16 mouse cellular contexts compared by ENCODE assay signal in genomic region chr13:11247541-11247940, GRCm38 (mm10).
DNase-seq lines count a peak whose midpoint lies in the region; ATAC-seq and TF ChIP-seq lines count a peak whose summit lies in the region.
"Had no signal": no experiment of that assay in that cellular context is flagged by ENCODE, and none has a peak within 500 bp of the region (broad histone marks: within the 10 kb centered on the region; RNA-seq: fewer than 3 reads in every experiment).

No protein-coding gene starts in this region.

- TF ChIP-seq CTCF in CH12.LX (conservative IDR thresholded peaks at IDR 0.05 in 1 of 2, IDR thresholded peaks at IDR 0.05 in 1 of 2; ENCODE audit: low read depth in 2 of 2, low read length in 2 of 2), result no peak
- no peak for TF ChIP-seq CTCF in hindbrain, postnatal 0 days (IDR thresholded peaks at IDR 0.05; ENCODE audit: low read depth)

- ATAC-seq in hindbrain, embryonic 11.5 days (ENCODE audit: low FRiP score), result no peak
- ATAC-seq in hindbrain, embryonic 12.5 days (ENCODE audit: low FRiP score), result no peak
- no peak for ATAC-seq in hindbrain, postnatal 0 days
- ATAC-seq: intestine, embryonic 16.5 days had no signal

- dilution Hi-C loops in CH12.LX (cut with MboI; ENCODE audit: extremely low pct_ligation_motif_present, extremely low pct_unique_long_range_greater_than_20kb, low sequenced_read_pairs), result no loop called here

- no peaks in the 10 kb centered on the region for H3K27me3 ChIP-seq in hindbrain, embryonic 11.5 days (ENCODE audit: control insufficient read depth, insufficient read depth, low read length)
- no peaks in the 10 kb centered on the region for H3K27me3 ChIP-seq in hindbrain, embryonic 12.5 days
- no peaks in the 10 kb centered on the region for H3K27me3 ChIP-seq in CH12.LX (replicated peaks)
- no peaks in the 10 kb centered on the region for H3K27me3 ChIP-seq in hindbrain, postnatal 0 days (ENCODE audit: insufficient read depth, low read length)
- H3K27me3 ChIP-seq: embryonic facial prominence, embryonic 15.5 days; heart, embryonic 12.5 days; limb, embryonic 13.5 days had no signal

- H3K9me3 ChIP-seq in hindbrain, embryonic 11.5 days (ENCODE audit: control insufficient read depth, low read length), result no peaks in the 10 kb centered on the region
- no peaks in the 10 kb centered on the region for H3K9me3 ChIP-seq in hindbrain, embryonic 12.5 days (replicated peaks)
- no peaks in the 10 kb centered on the region for H3K9me3 ChIP-seq in CH12.LX (replicated peaks; ENCODE audit: low read length)
- H3K9me3 ChIP-seq in hindbrain, postnatal 0 days (ENCODE audit: low read length), result no peaks in the 10 kb centered on the region
- H3K9me3 ChIP-seq: embryonic facial prominence, embryonic 15.5 days; heart, embryonic 12.5 days; limb, embryonic 13.5 days had no signal

- no peak overlapping the region for H3K27ac ChIP-seq in hindbrain, embryonic 11.5 days (ENCODE audit: low read depth, low read length)
- no peak overlapping the region for H3K27ac ChIP-seq in hindbrain, embryonic 12.5 days
- H3K27ac ChIP-seq in CH12.LX (ENCODE audit: insufficient read depth, low read depth), result no peak overlapping the region
- H3K27ac ChIP-seq in hindbrain, postnatal 0 days, result no peak overlapping the region
- H3K27ac ChIP-seq: embryonic facial prominence, embryonic 15.5 days; limb, embryonic 13.5 days had no signal

- no peak overlapping the region for H3K4me3 ChIP-seq in hindbrain, embryonic 11.5 days (ENCODE audit: low read depth, low read length)
- H3K4me3 ChIP-seq in hindbrain, embryonic 12.5 days, result no peak overlapping the region
- no peak overlapping the region for H3K4me3 ChIP-seq in CH12.LX (replicated peaks in 1 of 3; ENCODE audit: low read depth in 2 of 3, low read length in 2 of 3, poor library complexity in 1 of 3)
- no peak overlapping the region for H3K4me3 ChIP-seq in hindbrain, postnatal 0 days (ENCODE audit: low read length)
- H3K4me3 ChIP-seq: embryonic facial prominence, embryonic 15.5 days; heart, embryonic 12.5 days; limb, embryonic 13.5 days had no signal

- TF ChIP-seq EP300 in CH12.LX (IDR thresholded peaks at IDR 0.05; ENCODE audit: low read length), result no peak

- H3K79me2 ChIP-seq in CH12.LX (replicated peaks; ENCODE audit: control insufficient read depth, extremely low read depth, insufficient read depth, poor library complexity, severe bottlenecking), result no peaks in the 10 kb centered on the region

- no peak overlapping the region for H3K9ac ChIP-seq in hindbrain, embryonic 11.5 days (ENCODE audit: low read depth, low read length)
- no peak overlapping the region for H3K9ac ChIP-seq in hindbrain, embryonic 12.5 days
- H3K9ac ChIP-seq in CH12.LX (ENCODE audit: insufficient read depth, low read depth), result no peak overlapping the region
- H3K9ac ChIP-seq in hindbrain, postnatal 0 days (replicated peaks; ENCODE audit: low read length), result no peak overlapping the region
- H3K9ac ChIP-seq: embryonic facial prominence, embryonic 15.5 days; heart, embryonic 12.5 days; limb, embryonic 13.5 days had no signal

- DNase-seq in hindbrain, embryonic 11.5 days (ENCODE audit: low spot score), result peak; percentile 42
- peak; percentile 11 for DNase-seq in CH12.LX (ENCODE audit: extremely low read depth)
- peak; percentile 62 for DNase-seq in ZHBTc4 (ENCODE audit: low read depth, low spot score)
- peak; percentile 9 for DNase-seq in hindbrain, postnatal 0 days (ENCODE audit: low spot score)
- no peak for DNase-seq in left cerebral cortex, adult 11 months (ENCODE audit: low spot score)
- no peak for DNase-seq in frontal cortex, adult 2 months (ENCODE audit: extremely low spot score in 1 of 2, low spot score in 1 of 2)
- DNase-seq in right cerebral cortex, postnatal 4 days, result no peak
- DNase-seq: adrenal gland, adult 2 months; cerebellum, adult 18-20 months; layer of hippocampus, adult 9-11 months; thymus, postnatal 14 days had no signal

- in situ Hi-C loops in CH12.LX (cut with MboI; ENCODE audit: low pct_ligation_motif_present, low pct_unique_long_range_greater_than_20kb, low sequenced_read_pairs), result no loop called here

- no peak for TF ChIP-seq RAD21 in CH12.LX (IDR thresholded peaks at IDR 0.05; ENCODE audit: low read depth, low read length)

- no peak overlapping the region for H3K4me2 ChIP-seq in hindbrain, embryonic 11.5 days (replicated peaks; ENCODE audit: low read depth, low read length)
- H3K4me2 ChIP-seq in hindbrain, embryonic 12.5 days (replicated peaks), result no peak overlapping the region
- no peak overlapping the region for H3K4me2 ChIP-seq in CH12.LX (ENCODE audit: insufficient read depth, low read depth, poor library complexity, severe bottlenecking)
- H3K4me2 ChIP-seq in hindbrain, postnatal 0 days (ENCODE audit: low read depth, low read length), result no peak overlapping the region
- H3K4me2 ChIP-seq: embryonic facial prominence, embryonic 15.5 days; heart, embryonic 12.5 days; limb, embryonic 13.5 days had no signal

- H3K4me1 ChIP-seq in hindbrain, embryonic 11.5 days (replicated peaks; ENCODE audit: control insufficient read depth, insufficient read depth, low read length), result no peaks in the 10 kb centered on the region
- H3K4me1 ChIP-seq in hindbrain, embryonic 12.5 days, result no peaks in the 10 kb centered on the region
- no peaks in the 10 kb centered on the region for H3K4me1 ChIP-seq in CH12.LX (ENCODE audit: control insufficient read depth in 1 of 2, insufficient read depth in 2 of 2)
- H3K4me1 ChIP-seq in hindbrain, postnatal 0 days (ENCODE audit: insufficient read depth, low read length), result no peaks in the 10 kb centered on the region
- H3K4me1 ChIP-seq: embryonic facial prominence, embryonic 15.5 days; heart, embryonic 12.5 days; limb, embryonic 13.5 days had no signal

- no peaks in the 10 kb centered on the region for H3K36me3 ChIP-seq in hindbrain, embryonic 11.5 days (ENCODE audit: control insufficient read depth, insufficient read depth, low read length)
- H3K36me3 ChIP-seq in hindbrain, embryonic 12.5 days, result no peaks in the 10 kb centered on the region
- H3K36me3 ChIP-seq in CH12.LX (replicated peaks in 1 of 2; ENCODE audit: control insufficient read depth in 1 of 2, insufficient read depth in 1 of 2, low read length in 1 of 2), result no peaks in the 10 kb centered on the region
- H3K36me3 ChIP-seq in hindbrain, postnatal 0 days (ENCODE audit: insufficient read depth, low read length), result no peaks in the 10 kb centered on the region
- H3K36me3 ChIP-seq: embryonic facial prominence, embryonic 15.5 days; heart, embryonic 12.5 days; limb, embryonic 13.5 days had no signal

- TF ChIP-seq POLR2A in CH12.LX (IDR thresholded peaks at IDR 0.05; ENCODE audit: low read depth, low read length), result no peak

TF ChIP-seq in CH12.LX, 34 proteins besides CTCF, POLR2A, EP300 and RAD21:
- TF ChIP-seq USF1 (IDR thresholded peaks at IDR 0.05; ENCODE audit: low read depth, low read length), result no peak
- TF ChIP-seq SMC3 (IDR thresholded peaks at IDR 0.05; ENCODE audit: low read depth, low read length), result no peak
- no peak for TF ChIP-seq RCOR1 (conservative IDR thresholded peaks at IDR 0.05; ENCODE audit: low read depth, low read length)
- TF ChIP-seq SIN3A (IDR thresholded peaks at IDR 0.05; ENCODE audit: low read length), result no peak
- no peak for TF ChIP-seq TCF12 (IDR thresholded peaks at IDR 0.05; ENCODE audit: low read depth, low read length)
- TF ChIP-seq MYC (IDR thresholded peaks at IDR 0.05; ENCODE audit: low read depth, low read length), result no peak
- no peak for TF ChIP-seq ETS1 (conservative IDR thresholded peaks at IDR 0.05; ENCODE audit: low read depth, low read length)
- TF ChIP-seq E2F4 (IDR thresholded peaks at IDR 0.05; ENCODE audit: insufficient replicate concordance, low read depth, low read length), result no peak
- no peak for TF ChIP-seq ZNF384 (IDR thresholded peaks at IDR 0.05; ENCODE audit: low read depth, low read length)
- no peak for TF ChIP-seq BHLHE40 (IDR thresholded peaks at IDR 0.05; ENCODE audit: low read depth, low read length)
- TF ChIP-seq NELFE (IDR thresholded peaks at IDR 0.05; ENCODE audit: low read depth, low read length), result no peak
- no peak for TF ChIP-seq ELF1 (IDR thresholded peaks at IDR 0.05; ENCODE audit: low read depth, low read length)

Comparison
In these comparisons a context has a peak if more than half of its experiments do, and no peak if none do; other contexts are left out.
1. DNase-seq: peak in hindbrain, embryonic 11.5 days (single experiment), CH12.LX (single experiment), ZHBTc4 (single experiment) and hindbrain, postnatal 0 days (single experiment); none in left cerebral cortex, adult 11 months (single experiment), frontal cortex, adult 2 months (0 of 2) and right cerebral cortex, postnatal 4 days (single experiment).